Mouse (Mus musculus): ENCODE data around the gene Sgpl1. TPM values are rescaled to one million over a fixed set of nuclear protein-coding genes. Genes with fewer than 3 reads are reported as not detected.

Sgpl1 gene
- total RNA-seq, 2 experiments from 2014 or later = 27.8 to 28.7 TPM

Small RNA genes lying within 50 kb of the gene (microRNA-seq; reads per million reads assigned to microRNA genes)
- not detected for gene Gm44308

Other genes starting within 250 kb of the Sgpl1 start
- gene Pcbd1, start 58.4 kb downstream of the Sgpl1 start, total RNA-seq (2021) = 10 to 100 TPM; 13.5 to 17.7 TPM
- gene Tbata, start 24.3 kb upstream of the Sgpl1 start, total RNA-seq (2021) = not detected
- 10 to 100 TPM; 15.8 to 17.4 TPM for gene Adamts14, start 125.7 kb upstream of the Sgpl1 start, total RNA-seq (2021)
- not detected for gene Prf1, start 150.1 kb upstream of the Sgpl1 start, total RNA-seq (2021)
- gene Pald1, start 235.8 kb upstream of the Sgpl1 start, total RNA-seq (2021) = 10 to 100 TPM; 32.1 to 35.9 TPM

All from gastrocnemius, postnatal 4 days (tissue).